Mouse (Mus musculus): ENCODE measurements around the gene Gm13723.

Gene Gm13723

GRCm38 (mm10) chr2:86874702-86875101, at the start of gene Gm13723:
Gm13723 (minus strand) TSS chr2:86874802.
- DNase-seq (ENCODE audit: extremely low read depth, insufficient read length, low spot score) = no peak

- DNase-seq (ENCODE audit: extremely low read depth, insufficient read length, low spot score) = no peak
Observed at GRCm38 (mm10) chr2:86905647-86906046, 31.0 kb upstream of the Gm13723 start.

- no peak for DNase-seq (ENCODE audit: extremely low read depth, insufficient read length, low spot score)
Observed at GRCm38 (mm10) chr2:86892116-86892515, 17.5 kb upstream of the Gm13723 start, which contains the start of gene Olfr1097. Olfr1097 (minus strand) TSS chr2:86892216.

GRCm38 (mm10) chr2:86851596-86851995, 23.0 kb downstream of the Gm13723 start, which contains the start of gene Olfr1095:
Olfr1095 (minus strand) TSS chr2:86851696.
- DNase-seq (ENCODE audit: extremely low read depth, insufficient read length, low spot score) = no peak

- DNase-seq (ENCODE audit: extremely low read depth, insufficient read length, low spot score) = no peak
Observed at GRCm38 (mm10) chr2:86824363-86824762, 50.2 kb downstream of the Gm13723 start, which contains the start of gene Olfr1094. Olfr1094 (plus strand) TSS chr2:86824663.

All from 3134 (cell line).